34 mouse cellular contexts compared by ENCODE assay signal in the genomic region with DNA sequence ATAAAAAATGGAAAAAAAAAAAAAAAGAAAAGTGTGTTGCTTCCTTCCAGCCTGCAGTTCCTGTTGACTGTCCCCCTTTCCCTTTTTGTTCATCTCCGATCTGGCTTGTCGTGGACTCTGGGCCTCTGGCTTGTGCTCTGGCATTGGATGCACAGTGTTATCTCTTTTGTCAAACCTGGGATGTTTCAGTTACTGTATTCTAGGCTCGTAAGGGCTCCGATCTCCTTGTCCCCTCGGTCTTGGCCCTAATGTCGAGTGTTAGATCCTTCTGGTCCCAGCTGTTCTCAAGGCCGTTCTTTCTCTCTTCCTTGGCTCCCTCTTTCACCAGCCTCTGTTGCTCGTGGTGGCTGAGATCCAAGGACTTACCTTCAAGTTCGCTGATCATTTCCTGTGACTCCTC.
"Had no signal": no experiment of that assay in that cellular context is flagged by ENCODE, and none has a peak within 500 bp of the region (broad histone marks: within the 10 kb centered on the region; RNA-seq: fewer than 3 reads in every experiment).

No protein-coding gene starts in this region.

- H3K4me1 ChIP-seq: heart, embryonic 12.5 days; heart, embryonic 13.5 days; heart, embryonic 15.5 days; hindbrain, embryonic 10.5 days; hindbrain, embryonic 12.5 days; hindbrain, embryonic 13.5 days; hindbrain, embryonic 15.5 days; intestine, embryonic 15.5 days; kidney, embryonic 15.5 days had no signal

- H3K9me3 ChIP-seq: heart, embryonic 13.5 days; heart, embryonic 15.5 days; hindbrain, embryonic 10.5 days; hindbrain, embryonic 12.5 days; hindbrain, embryonic 13.5 days; hindbrain, embryonic 15.5 days; intestine, embryonic 15.5 days; kidney, embryonic 15.5 days had no signal

- DNase-seq: heart, postnatal 10 days; heart, postnatal 14 days; heart, postnatal 36 days; heart, postnatal 4 days; kidney, adult 11 months; kidney, adult 18-20 months; kidney, adult 2 months; kidney, adult 8-10 months; kidney, adult 9 months; kidney, postnatal 10 days; kidney, postnatal 14 days; kidney, postnatal 25 days; kidney, postnatal 36 days; kidney, postnatal 4 days; layer of hippocampus, adult 9-11 months; layer of hippocampus, postnatal 36 days had no signal

- H3K27ac ChIP-seq: heart, embryonic 13.5 days; heart, embryonic 15.5 days; hindbrain, embryonic 10.5 days; hindbrain, embryonic 12.5 days; hindbrain, embryonic 13.5 days; hindbrain, embryonic 14.5 days; hindbrain, embryonic 15.5 days; hindbrain, postnatal 0 days; intestine, embryonic 15.5 days; kidney, embryonic 15.5 days; kidney, postnatal 0 days; layer of hippocampus, adult 2 months; left cerebral cortex, adult 2 months had no signal

- H3K27me3 ChIP-seq: heart, embryonic 12.5 days; heart, embryonic 13.5 days; heart, embryonic 15.5 days; hindbrain, embryonic 12.5 days; hindbrain, embryonic 13.5 days; hindbrain, embryonic 15.5 days; intestine, embryonic 15.5 days; kidney, embryonic 15.5 days had no signal

- ATAC-seq: hindbrain, embryonic 16.5 days; hindbrain, postnatal 0 days; inflammation-experienced regulatory T-cells, adult 6 months; intestine, embryonic 15.5 days; intestine, embryonic 16.5 days; intestine, postnatal 0 days had no signal

- H3K4me3 ChIP-seq: heart, embryonic 12.5 days; heart, embryonic 13.5 days; heart, embryonic 15.5 days; hindbrain, embryonic 10.5 days; hindbrain, embryonic 12.5 days; hindbrain, embryonic 13.5 days; hindbrain, embryonic 15.5 days; intestine, embryonic 15.5 days; kidney, embryonic 15.5 days; layer of hippocampus, adult 2 months; left cerebral cortex, adult 2 months had no signal

- H3K9ac ChIP-seq: heart, embryonic 12.5 days; heart, embryonic 13.5 days; heart, embryonic 15.5 days; hindbrain, embryonic 12.5 days; hindbrain, embryonic 13.5 days; hindbrain, embryonic 14.5 days; hindbrain, embryonic 15.5 days; intestine, embryonic 15.5 days; kidney, embryonic 15.5 days had no signal

- H3K36me3 ChIP-seq: heart, embryonic 12.5 days; heart, embryonic 13.5 days; heart, embryonic 15.5 days; hindbrain, embryonic 10.5 days; hindbrain, embryonic 12.5 days; hindbrain, embryonic 13.5 days; hindbrain, embryonic 15.5 days; intestine, embryonic 15.5 days; kidney, embryonic 15.5 days had no signal

- H3K4me2 ChIP-seq: heart, embryonic 12.5 days; heart, embryonic 13.5 days; heart, embryonic 15.5 days; hindbrain, embryonic 12.5 days; hindbrain, embryonic 13.5 days; hindbrain, embryonic 14.5 days; hindbrain, embryonic 15.5 days; intestine, embryonic 15.5 days; kidney, embryonic 15.5 days had no signal
